In the genomic region with DNA sequence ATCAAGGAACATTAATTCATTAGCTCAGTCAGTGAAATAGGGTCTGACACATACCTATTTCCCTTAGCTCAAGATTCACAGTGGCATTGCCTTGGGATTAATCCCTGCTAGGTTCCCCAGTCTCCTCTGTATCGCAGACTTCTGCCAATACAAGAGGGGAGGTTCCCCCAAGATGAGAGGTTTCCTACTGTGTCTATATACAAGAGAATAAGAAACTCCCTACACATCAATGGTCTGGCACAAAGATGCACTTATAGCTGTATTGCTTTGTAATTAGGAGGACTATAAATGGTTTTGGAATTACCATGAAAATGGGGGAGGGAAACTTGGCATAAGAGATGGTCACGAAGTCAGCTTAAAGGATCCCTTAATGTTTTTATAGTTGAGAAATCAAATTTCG, we compare ENCODE assay signal across 26 mouse cellular contexts. TPM values are rescaled to one million over a fixed set of nuclear protein-coding genes. Genes with fewer than 3 reads are reported as not detected.
"Had no signal": no experiment of that assay in that cellular context is flagged by ENCODE, and none has a peak within 500 bp of the region (broad histone marks: within the 10 kb centered on the region; RNA-seq: fewer than 3 reads in every experiment).

No protein-coding gene starts in this region.

- ATAC-seq: midbrain, embryonic 13.5 days; midbrain, embryonic 16.5 days had no signal

- H3K9ac ChIP-seq: lung, embryonic 14.5 days; midbrain, embryonic 13.5 days; neural tube, embryonic 13.5 days; neural tube, embryonic 15.5 days had no signal

- H3K27me3 ChIP-seq: midbrain, embryonic 13.5 days; neural tube, embryonic 13.5 days; neural tube, embryonic 15.5 days had no signal

- H3K27ac ChIP-seq: midbrain, embryonic 13.5 days; neural tube, embryonic 13.5 days; neural tube, embryonic 15.5 days had no signal

- H3K4me1 ChIP-seq: neural tube, embryonic 13.5 days; neural tube, embryonic 15.5 days had no signal

- H3K9me3 ChIP-seq: midbrain, embryonic 13.5 days; neural tube, embryonic 13.5 days; neural tube, embryonic 15.5 days had no signal

- H3K36me3 ChIP-seq: midbrain, embryonic 13.5 days; neural tube, embryonic 13.5 days; neural tube, embryonic 15.5 days had no signal

- DNase-seq: lung, adult 18-20 months; lung, embryonic 14.5 days; lung, postnatal 10 days; lung, postnatal 4 days; retina, postnatal 1 day; right cerebral cortex, adult 18-20 months; right cerebral cortex, postnatal 25 days; right cerebral cortex, postnatal 4 days; spleen, adult 18-20 months; thymus, adult 18-20 months; thymus, postnatal 25 days; thymus, postnatal 4 days had no signal

- H3K4me2 ChIP-seq: lung, embryonic 14.5 days; midbrain, embryonic 11.5 days; midbrain, embryonic 13.5 days; neural tube, embryonic 13.5 days; neural tube, embryonic 15.5 days had no signal

- H3K4me3 ChIP-seq: midbrain, embryonic 13.5 days; myocyte; neural tube, embryonic 13.5 days; neural tube, embryonic 15.5 days had no signal

RNA-seq across cellular contexts. Expression of gene Mroh2b, which starts 3.6 kb away (rescaled TPM):
- total RNA-seq: megakaryocyte, adult 5-6 weeks; megakaryocyte-erythroid progenitor cell, adult 5-6 weeks had no signal
- polyA plus RNA-seq: lung, embryonic 14.5 days; lung, embryonic 16.5 days; midbrain, embryonic 11.5 days; midbrain, embryonic 13.5 days; midbrain, embryonic 16.5 days; myocyte; neural tube, embryonic 11.5 days; neural tube, embryonic 13.5 days; neural tube, embryonic 15.5 days; small intestine, adult 2 months; stomach, embryonic 14.5 days; stomach, embryonic 16.5 days; urinary bladder, adult 2 months had no signal
